Mouse (Mus musculus) adipocyte (in vitro differentiated cells): Measurements from ENCODE around the gene Prr23a2.

Experiments
- DNase-seq: peaks from one replicate; pipeline ENCODE4 v3.0.0-alpha.2; 2016; ENCODE audit warnings: low spot score

Gene Prr23a2

GRCm38 (mm10) chr9:98856210-98856609 is at the start of gene Prr23a2:
Gene Prr23a2, plus strand, starts transcription at chr9:98856494.
- no peak for DNase-seq

- no peak for DNase-seq
These were observed 48.7 kb upstream of the Prr23a2 start for GRCm38 (mm10) chr9:98807631-98808030.

GRCm38 (mm10) chr9:98809526-98809925 is 46.8 kb upstream of the Prr23a2 start:
- DNase-seq, result peak; percentile 40

- DNase-seq, result no peak
These were observed 40.2 kb upstream of the Prr23a2 start for GRCm38 (mm10) chr9:98816066-98816465.

GRCm38 (mm10) chr9:98817592-98817991 is 38.7 kb upstream of the Prr23a2 start:
- DNase-seq, result no peak

GRCm38 (mm10) chr9:98818971-98819370 is 37.3 kb upstream of the Prr23a2 start:
- DNase-seq, result no peak

GRCm38 (mm10) chr9:98819481-98819880 is 36.8 kb upstream of the Prr23a2 start:
- no peak for DNase-seq

- DNase-seq, result no peak
These were observed 35.8 kb upstream of the Prr23a2 start for GRCm38 (mm10) chr9:98820461-98820860.

GRCm38 (mm10) chr9:98821067-98821466 is 35.2 kb upstream of the Prr23a2 start:
- no peak for DNase-seq

- DNase-seq, result no peak
These were observed 32.5 kb upstream of the Prr23a2 start for GRCm38 (mm10) chr9:98823805-98824204.

- DNase-seq, result no peak
These were observed 26.8 kb upstream of the Prr23a2 start for GRCm38 (mm10) chr9:98829508-98829907.

- DNase-seq, result no peak
These were observed 18.7 kb upstream of the Prr23a2 start for GRCm38 (mm10) chr9:98837537-98838074.

GRCm38 (mm10) chr9:98842117-98842516 is 14.2 kb upstream of the Prr23a2 start, which contains the start of gene Prr23a1:
Gene Prr23a1, plus strand, starts transcription at chr9:98842503.
- no peak for DNase-seq

- DNase-seq, result no peak
These were observed 7.2 kb downstream of the Prr23a2 start for GRCm38 (mm10) chr9:98863463-98863862.

- DNase-seq, result no peak
These were observed 8.3 kb downstream of the Prr23a2 start, which contains the start of gene Prr23a3 for GRCm38 (mm10) chr9:98864571-98864970. Gene Prr23a3, plus strand, starts transcription at chr9:98864767.

GRCm38 (mm10) chr9:98901486-98901885 is 45.2 kb downstream of the Prr23a2 start:
- no peak for DNase-seq

GRCm38 (mm10) chr9:98902819-98903218 is 46.5 kb downstream of the Prr23a2 start, which contains the start of gene 7420426K07Rik:
Gene 7420426K07Rik, plus strand, starts transcription at chr9:98903119.
- DNase-seq, result no peak
